Mouse (Mus musculus): Measurements from ENCODE around the gene Tmem38b. TPM values are rescaled to one million over a fixed set of nuclear protein-coding genes. Genes with fewer than 3 reads are reported as not detected.
"Not testable (repeated sequence)": the region's sequence is repeated elsewhere in the genome, so short reads cannot be mapped to it uniquely, and the experiment has no call there.

The Tmem38b gene
- polyA plus RNA-seq, 1 experiment from 2014 or later: 7.7 TPM

- Histone ChIP-seq H3K36me3 (no peaks in the 10 kb centered on the region), H3K4me2 (no peak overlapping the region), H3K9ac (no peak overlapping the region), H3K27me3 (no peaks in the 10 kb centered on the region), H3K4me3 (no peak overlapping the region), H3K9me3 (0 out of 2 replicates have a peak, but pooled peaks cover 3% of the 10 kb centered on the region), H3K27ac (no peak overlapping the region), H3K4me1 (replicated peaks) (peaks cover 13% of the 10 kb centered on the region)
- ATAC-seq (ENCODE audit: low FRiP score): no peak
- 52% methylated on average over 7 of the region's 7 CpGs for WGBS
These were observed 26.8 kb upstream of the Tmem38b start for GRCm38 (mm10) chr4:53798896-53799676.

- no peak for ATAC-seq (ENCODE audit: low FRiP score)
- H3K9ac ChIP-seq: no peak overlapping the region
- no peak overlapping the region for H3K4me2 ChIP-seq
- no peaks in the 10 kb centered on the region for H3K36me3 ChIP-seq
- H3K27ac ChIP-seq: no peak overlapping the region
- H3K4me3 ChIP-seq: no peak overlapping the region
- WGBS: 59% methylated on average over 1 of the region's 1 CpGs
- H3K9me3 ChIP-seq: 0 out of 2 replicates have a peak, but pooled peaks cover 6% of the 10 kb centered on the region
- H3K4me1 ChIP-seq (replicated peaks): peaks cover 13% of the 10 kb centered on the region
- no peaks in the 10 kb centered on the region for H3K27me3 ChIP-seq
These were observed 26.1 kb upstream of the Tmem38b start for GRCm38 (mm10) chr4:53799753-53800152.

- not testable (repeated sequence) for H3K27me3 ChIP-seq; H3K36me3 ChIP-seq; H3K4me1 ChIP-seq (replicated peaks); H3K9me3 ChIP-seq; H3K4me3 ChIP-seq; H3K4me2 ChIP-seq; H3K27ac ChIP-seq; ATAC-seq (ENCODE audit: low FRiP score); H3K9ac ChIP-seq
- 93% methylated on average over 8 of the region's 8 CpGs for WGBS
These were observed 22.2 kb upstream of the Tmem38b start for GRCm38 (mm10) chr4:53803674-53804073.

- WGBS: 81% methylated on average over 6 of the region's 6 CpGs
- not testable (repeated sequence) for H3K9ac ChIP-seq; ATAC-seq (ENCODE audit: low FRiP score); H3K36me3 ChIP-seq; H3K4me1 ChIP-seq (replicated peaks); H3K27me3 ChIP-seq; H3K4me3 ChIP-seq; H3K9me3 ChIP-seq; H3K27ac ChIP-seq; H3K4me2 ChIP-seq
These were observed 19.4 kb upstream of the Tmem38b start for GRCm38 (mm10) chr4:53806428-53806827.

- H3K4me2 ChIP-seq: no peak overlapping the region
- H3K36me3 ChIP-seq: no peaks in the 10 kb centered on the region
- H3K4me3 ChIP-seq: no peak overlapping the region
- 77% methylated on average over 5 of the region's 5 CpGs for WGBS
- no peak for ATAC-seq (ENCODE audit: low FRiP score)
- H3K4me1 ChIP-seq (replicated peaks): no peaks in the 10 kb centered on the region
- no peaks in the 10 kb centered on the region for H3K27me3 ChIP-seq
- H3K27ac ChIP-seq: no peak overlapping the region
- no peak overlapping the region for H3K9ac ChIP-seq
- H3K9me3 ChIP-seq: no peaks in the 10 kb centered on the region
These were observed 7.5 kb upstream of the Tmem38b start for GRCm38 (mm10) chr4:53818320-53818719.

GRCm38 (mm10) chr4:53823697-53824096 is 2.1 kb upstream of the Tmem38b start:
- Histone ChIP-seq H3K27ac (no peak overlapping the region), H3K4me1 (replicated peaks) (peaks cover 8% of the 10 kb centered on the region), H3K4me2 (no peak overlapping the region), H3K27me3 (no peaks in the 10 kb centered on the region), H3K36me3 (no peaks in the 10 kb centered on the region), H3K9me3 (no peaks in the 10 kb centered on the region), H3K4me3 (no peak overlapping the region), H3K9ac (no peak overlapping the region)
- WGBS: 69% methylated on average over 6 of the region's 6 CpGs
- ATAC-seq (ENCODE audit: low FRiP score): no peak

- Histone ChIP-seq H3K4me3 (no peak overlapping the region), H3K4me1 (replicated peaks) (peaks cover 8% of the 10 kb centered on the region), H3K4me2 (no peak overlapping the region), H3K27ac (no peak overlapping the region), H3K9ac (no peak overlapping the region), H3K27me3 (no peaks in the 10 kb centered on the region), H3K9me3 (no peaks in the 10 kb centered on the region), H3K36me3 (no peaks in the 10 kb centered on the region)
- ATAC-seq (ENCODE audit: low FRiP score): no peak
- 78% methylated on average over 4 of the region's 4 CpGs for WGBS
These were observed 1.0 kb upstream of the Tmem38b start for GRCm38 (mm10) chr4:53824831-53825230.

- Histone ChIP-seq H3K4me2 (peak overlapping the region; percentile 58), H3K36me3 (no peaks in the 10 kb centered on the region), H3K4me3 (peak overlapping the region; percentile 79), H3K9ac (peak overlapping the region; percentile 88), H3K4me1 (replicated peaks) (peaks cover 8% of the 10 kb centered on the region), H3K9me3 (no peaks in the 10 kb centered on the region), H3K27me3 (no peaks in the 10 kb centered on the region), H3K27ac (0 out of 2 replicates have a peak overlapping the region, but pooled peaks have one; percentile 79)
- 20% methylated on average over 11 of the region's 11 CpGs for WGBS
- 0 out of 2 replicates have a peak, but pooled peaks have one; percentile 3 for ATAC-seq (ENCODE audit: low FRiP score)
These were observed 900 bp downstream of the Tmem38b start for GRCm38 (mm10) chr4:53826641-53827248.

GRCm38 (mm10) chr4:53827869-53828268 is 2.0 kb downstream of the Tmem38b start:
- no peak for ATAC-seq (ENCODE audit: low FRiP score)
- H3K4me2 ChIP-seq: no peak overlapping the region
- no peaks in the 10 kb centered on the region for H3K27me3 ChIP-seq
- 90% methylated on average over 5 of the region's 5 CpGs for WGBS
- H3K36me3 ChIP-seq: no peaks in the 10 kb centered on the region
- no peaks in the 10 kb centered on the region for H3K9me3 ChIP-seq
- no peak overlapping the region for H3K27ac ChIP-seq
- peaks cover 11% of the 10 kb centered on the region for H3K4me1 ChIP-seq (replicated peaks)
- no peak overlapping the region for H3K4me3 ChIP-seq
- no peak overlapping the region for H3K9ac ChIP-seq

- Histone ChIP-seq H3K4me3 (no peak overlapping the region), H3K27ac (no peak overlapping the region), H3K9me3 (no peaks in the 10 kb centered on the region), H3K9ac (no peak overlapping the region), H3K4me1 (replicated peaks) (peaks cover 11% of the 10 kb centered on the region), H3K4me2 (no peak overlapping the region), H3K27me3 (no peaks in the 10 kb centered on the region), H3K36me3 (no peaks in the 10 kb centered on the region)
- no peak for ATAC-seq (ENCODE audit: low FRiP score)
- 87% methylated on average over 3 of the region's 3 CpGs for WGBS
These were observed 3.1 kb downstream of the Tmem38b start for GRCm38 (mm10) chr4:53828914-53829313.

GRCm38 (mm10) chr4:53830016-53830415 is 4.2 kb downstream of the Tmem38b start:
- Histone ChIP-seq H3K4me3 (no peak overlapping the region), H3K4me2 (no peak overlapping the region), H3K4me1 (replicated peaks) (peaks cover 11% of the 10 kb centered on the region), H3K27ac (no peak overlapping the region), H3K9ac (no peak overlapping the region), H3K36me3 (no peaks in the 10 kb centered on the region), H3K9me3 (no peaks in the 10 kb centered on the region), H3K27me3 (no peaks in the 10 kb centered on the region)
- 96% methylated on average over 4 of the region's 4 CpGs for WGBS
- ATAC-seq (ENCODE audit: low FRiP score): no peak

- no peak overlapping the region for H3K4me2 ChIP-seq
- no peaks in the 10 kb centered on the region for H3K9me3 ChIP-seq
- WGBS: 98% methylated on average over 2 of the region's 2 CpGs
- H3K27ac ChIP-seq: no peak overlapping the region
- ATAC-seq (ENCODE audit: low FRiP score): no peak
- peaks cover 11% of the 10 kb centered on the region for H3K4me1 ChIP-seq (replicated peaks)
- H3K4me3 ChIP-seq: no peak overlapping the region
- H3K36me3 ChIP-seq: no peaks in the 10 kb centered on the region
- no peaks in the 10 kb centered on the region for H3K27me3 ChIP-seq
- no peak overlapping the region for H3K9ac ChIP-seq
These were observed 4.7 kb downstream of the Tmem38b start for GRCm38 (mm10) chr4:53830579-53830978.

GRCm38 (mm10) chr4:53832321-53832720 is 6.5 kb downstream of the Tmem38b start:
- 35% methylated on average over 3 of the region's 3 CpGs for WGBS
- Histone ChIP-seq H3K4me1 (replicated peaks) (0 out of 2 replicates have a peak, but pooled peaks cover 5% of the 10 kb centered on the region), H3K9ac (no peak overlapping the region), H3K36me3 (no peaks in the 10 kb centered on the region), H3K27ac (no peak overlapping the region), H3K27me3 (no peaks in the 10 kb centered on the region), H3K4me2 (no peak overlapping the region), H3K4me3 (no peak overlapping the region), H3K9me3 (no peaks in the 10 kb centered on the region)
- ATAC-seq (ENCODE audit: low FRiP score): no peak

Measured in hindbrain, embryonic 13.5 days (tissue).